In genomic region chr4:155769496-155769879, GRCm38 (mm10) we compare ENCODE assay signal across 9 mouse cellular contexts. TPM values are rescaled to one million over a fixed set of nuclear protein-coding genes. Genes with fewer than 3 reads are reported as not detected.
DNase-seq lines count a peak whose midpoint lies in the region; ATAC-seq and TF ChIP-seq lines count a peak whose summit lies in the region.
"Had no signal": no experiment of that assay in that cellular context is flagged by ENCODE, and none has a peak within 500 bp of the region (broad histone marks: within the 10 kb centered on the region; RNA-seq: fewer than 3 reads in every experiment).

No protein-coding gene starts in this region.

- H3K27ac ChIP-seq in layer of hippocampus, adult 2 months = peak overlapping the region; percentile 88
- no peak overlapping the region for H3K27ac ChIP-seq in intestine, postnatal 0 days (ENCODE audit: low read depth, low read length)
- H3K27ac ChIP-seq in neural tube, embryonic 15.5 days (replicated peaks) = peak overlapping the region; percentile 79; the same call in 1 of the 2 replicates

- no peaks in the 10 kb centered on the region for H3K9me3 ChIP-seq in intestine, postnatal 0 days (ENCODE audit: control insufficient read depth)
- H3K9me3 ChIP-seq in neural tube, embryonic 15.5 days (replicated peaks) = no peaks in the 10 kb centered on the region

- no peaks in the 10 kb centered on the region for H3K27me3 ChIP-seq in intestine, postnatal 0 days (replicated peaks; ENCODE audit: control insufficient read depth, insufficient read depth, low read length)
- peaks cover 26% of the 10 kb centered on the region for H3K27me3 ChIP-seq in neural tube, embryonic 15.5 days (replicated peaks)

- 64% methylated on average over 5 of the region's 5 CpGs for WGBS in intestine, postnatal 0 days
- 63% methylated on average over 5 of the region's 5 CpGs for WGBS in neural tube, embryonic 15.5 days

- 0 out of 2 replicates have a peak, but pooled peaks cover 6% of the 10 kb centered on the region for H3K4me1 ChIP-seq in intestine, postnatal 0 days (replicated peaks; ENCODE audit: control insufficient read depth, insufficient read depth, low read length)
- peaks cover 22% of the 10 kb centered on the region for H3K4me1 ChIP-seq in neural tube, embryonic 15.5 days

- H3K9ac ChIP-seq in intestine, postnatal 0 days (ENCODE audit: low read depth, low read length) = peak overlapping the region; percentile 68; the same call in 1 of the 2 replicates
- peak overlapping the region; percentile 64 for H3K9ac ChIP-seq in neural tube, embryonic 15.5 days (replicated peaks)

- DNase-seq in layer of hippocampus, adult 2 months (ENCODE audit: low spot score in 2 of 2) = no peak
- DNase-seq in layer of hippocampus, adult 9-11 months = no peak
- no peak for DNase-seq in right cerebral cortex, postnatal 36 days (ENCODE audit: low spot score in 2 of 2)
- no peak for DNase-seq in layer of hippocampus, adult 11-12 months (ENCODE audit: low spot score)

- TF ChIP-seq CTCF in layer of hippocampus, adult 2 months (conservative IDR thresholded peaks at IDR 0.05) = no peak
- TF ChIP-seq CTCF in intestine, postnatal 0 days (IDR thresholded peaks at IDR 0.05; ENCODE audit: low read depth) = no peak

- H3K4me3 ChIP-seq in layer of hippocampus, adult 2 months = peak overlapping the region; percentile 68
- peak overlapping the region; percentile 56; the same call in 1 of the 2 replicates for H3K4me3 ChIP-seq in intestine, postnatal 0 days (ENCODE audit: low read depth, low read length)
- H3K4me3 ChIP-seq in neural tube, embryonic 15.5 days (replicated peaks) = peak overlapping the region; percentile 48

- 0 out of 2 replicates have a peak, but pooled peaks have one; percentile 2 for ATAC-seq in erythroid progenitor cell, adult 5-6 weeks (replicated peaks; ENCODE audit: low FRiP score, poor library complexity, severe bottlenecking)
- ATAC-seq in intestine, postnatal 0 days = no peak
- no peak for ATAC-seq in neural tube, embryonic 15.5 days (ENCODE audit: low FRiP score)

- peak overlapping the region; percentile 92; the same call in 1 of the 2 replicates for H3K4me2 ChIP-seq in intestine, postnatal 0 days (replicated peaks; ENCODE audit: low read depth)
- H3K4me2 ChIP-seq in neural tube, embryonic 15.5 days = peak overlapping the region; percentile 82

- H3K36me3 ChIP-seq in intestine, postnatal 0 days (ENCODE audit: control insufficient read depth, insufficient read depth) = no peaks in the 10 kb centered on the region; the same call in 1 of the 2 replicates
- no peaks in the 10 kb centered on the region; the same call in 1 of the 2 replicates for H3K36me3 ChIP-seq in neural tube, embryonic 15.5 days

RNA-seq across cellular contexts. Expression of gene Vwa1, which starts 5.0 kb away (rescaled TPM):
- total RNA-seq in layer of hippocampus, adult 2 months (2021) = 1 to 10 TPM; 9.6 to 9.8 TPM
- not detected in 2 replicates for total RNA-seq in erythroid progenitor cell, adult 5-6 weeks (2015; ENCODE audit: low replicate concordance)
- total RNA-seq in erythroid progenitor cell, adult 5-6 weeks (2017; ENCODE audit: low replicate concordance) = 0.68 TPM in 1 of 2 replicates, not detected in the other
- 17.4 and 17.8 TPM in 2 replicates for polyA plus RNA-seq in intestine, postnatal 0 days (2015; fragmentation: Nextera tagmentation; extraction: Ambion mirVana)
- 30.0 and 31.9 TPM in 2 replicates for polyA plus RNA-seq in neural tube, embryonic 15.5 days (2015; fragmentation: Nextera tagmentation; extraction: Ambion mirVana)

RNA-seq across cellular contexts. Expression of gene Atad3a, which starts 8.6 kb away (rescaled TPM):
- 10 to 100 TPM; 49.9 to 51.4 TPM for total RNA-seq in layer of hippocampus, adult 2 months (2021)
- total RNA-seq in erythroid progenitor cell, adult 5-6 weeks (2015; ENCODE audit: low replicate concordance) = 0.84 and 35.3 TPM in 2 replicates
- 3.3 and 5.1 TPM in 2 replicates for total RNA-seq in erythroid progenitor cell, adult 5-6 weeks (2017; ENCODE audit: low replicate concordance)
- 39.6 and 40.4 TPM in 2 replicates for polyA plus RNA-seq in intestine, postnatal 0 days (2015; fragmentation: Nextera tagmentation; extraction: Ambion mirVana)
- polyA plus RNA-seq in neural tube, embryonic 15.5 days (2015; fragmentation: Nextera tagmentation; extraction: Ambion mirVana) = 90.0 and 96.6 TPM in 2 replicates

RNA-seq across cellular contexts. Expression of gene Tmem88b, which starts 16.2 kb away (rescaled TPM):
- total RNA-seq in layer of hippocampus, adult 2 months (2021) = 10 to 100 TPM; 24.0 to 24.8 TPM
- total RNA-seq in erythroid progenitor cell, adult 5-6 weeks (2015; ENCODE audit: low replicate concordance) = 0.42 and 1.1 TPM in 2 replicates
- total RNA-seq in erythroid progenitor cell, adult 5-6 weeks (2017; ENCODE audit: low replicate concordance) = 0.83 and 1.3 TPM in 2 replicates
- polyA plus RNA-seq in intestine, postnatal 0 days (2015; fragmentation: Nextera tagmentation; extraction: Ambion mirVana) = 0.64 and 0.68 TPM in 2 replicates
- 0.78 and 1.2 TPM in 2 replicates for polyA plus RNA-seq in neural tube, embryonic 15.5 days (2015; fragmentation: Nextera tagmentation; extraction: Ambion mirVana)

RNA-seq across cellular contexts. Expression of gene Ankrd65, which starts 20.8 kb away (rescaled TPM):
- under 1 TPM in 1 of 2 experiments, not detected in 1; 0.32 TPM for total RNA-seq in layer of hippocampus, adult 2 months (2021)
- total RNA-seq in erythroid progenitor cell, adult 5-6 weeks (2015; ENCODE audit: low replicate concordance) = not detected in 2 replicates
- 1.0 and 9.8 TPM in 2 replicates for total RNA-seq in erythroid progenitor cell, adult 5-6 weeks (2017; ENCODE audit: low replicate concordance)
- polyA plus RNA-seq in intestine, postnatal 0 days (2015; fragmentation: Nextera tagmentation; extraction: Ambion mirVana) = not detected in 2 replicates
- 0.27 TPM in 1 of 2 replicates, not detected in the other for polyA plus RNA-seq in neural tube, embryonic 15.5 days (2015; fragmentation: Nextera tagmentation; extraction: Ambion mirVana)
- total RNA-seq: adrenal gland, postnatal 36 days; hematopoietic stem cell, adult 5-6 weeks had no signal

RNA-seq across cellular contexts. Expression of gene Mrpl20, which starts 33.2 kb away (rescaled TPM):
- total RNA-seq in layer of hippocampus, adult 2 months (2021) = 10 to 100 TPM; 86.6 to 89.6 TPM
- 127 and 129 TPM in 2 replicates for total RNA-seq in erythroid progenitor cell, adult 5-6 weeks (2015; ENCODE audit: low replicate concordance)
- 30.7 and 31.2 TPM in 2 replicates for total RNA-seq in erythroid progenitor cell, adult 5-6 weeks (2017; ENCODE audit: low replicate concordance)
- 203 and 212 TPM in 2 replicates for polyA plus RNA-seq in intestine, postnatal 0 days (2015; fragmentation: Nextera tagmentation; extraction: Ambion mirVana)
- 259 and 285 TPM in 2 replicates for polyA plus RNA-seq in neural tube, embryonic 15.5 days (2015; fragmentation: Nextera tagmentation; extraction: Ambion mirVana)

Comparison
In these comparisons a context has a peak if more than half of its experiments do, and no peak if none do; other contexts are left out.
1. RNA of gene Vwa1, which starts 5.0 kb away (total RNA-seq): 9.6 to 9.8 TPM in layer of hippocampus, adult 2 months; 0.68 TPM in erythroid progenitor cell, adult 5-6 weeks; every median in the first group is over 4 times any median in the second.
2. RNA of gene Tmem88b, which starts 16.2 kb away (total RNA-seq): 24.0 to 24.8 TPM in layer of hippocampus, adult 2 months; 0.42 to 1.3 TPM in erythroid progenitor cell, adult 5-6 weeks; every median in the first group is over 10 times any median in the second.
3. Peak in every context shown above with its lines, with median percentiles within 50 percentile points of each other: H3K4me3 ChIP-seq.